Mouse (Mus musculus): Measurements from ENCODE around the gene Rab10. TPM values are rescaled to one million over a fixed set of nuclear protein-coding genes. Genes with fewer than 3 reads are reported as not detected.

The Rab10 gene
- total and polyA plus RNA-seq, 3 experiments = 36.8 to 130 (median 116) TPM

DNA sequence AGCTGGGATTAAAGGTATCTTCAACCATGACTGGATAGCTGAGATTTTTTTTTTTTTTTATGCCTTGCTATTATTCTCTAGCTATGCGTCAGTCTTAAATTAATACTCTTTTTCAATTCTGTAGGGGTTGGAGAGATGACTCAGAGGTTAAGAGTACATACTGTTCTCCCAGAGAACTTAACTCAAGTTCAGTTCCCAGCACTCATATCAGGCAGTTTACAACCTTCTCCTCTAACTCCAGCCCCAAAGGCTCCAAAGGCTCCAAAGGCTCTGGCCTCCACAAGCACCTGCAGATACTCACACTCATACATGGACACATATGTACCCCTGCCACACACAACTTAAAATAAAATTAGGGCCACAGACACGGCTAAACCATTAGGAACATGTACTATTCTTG, 25.3 kb downstream of the Rab10 start:
- no peak for DNase-seq
- TF ChIP-seq CTCF (IDR thresholded peaks at IDR 0.05) (no peak), POLR2A (IDR thresholded peaks at IDR 0.05; ENCODE audit: insufficient read depth, low read depth, low read length) (no peak), EP300 (IDR thresholded peaks at IDR 0.05; ENCODE audit: insufficient read depth, low read depth, low read length) (no peak)
- Histone ChIP-seq H3K79me2 (replicated peaks; ENCODE audit: control insufficient read depth, insufficient read depth, low read length) (peaks cover 7% of the 10 kb centered on the region), H3K27me3 (ENCODE audit: control insufficient read depth, insufficient read depth, low read length) (no peaks in the 10 kb centered on the region), H3K36me3 (ENCODE audit: control insufficient read depth, insufficient read depth, low read length) (peaks cover 24% of the 10 kb centered on the region), H3K4me3 (no peak overlapping the region), H3K4me1 (ENCODE audit: control insufficient read depth, insufficient read depth, low read length) (peaks cover 6% of the 10 kb centered on the region), H3K27ac (no peak overlapping the region), H3K9ac (ENCODE audit: low read depth, low read length) (no peak overlapping the region)
- intact Hi-C loops (cut with DNase I) = no loop called here
- WGBS = 63% methylated on average over 2 of the region's 2 CpGs

DNA sequence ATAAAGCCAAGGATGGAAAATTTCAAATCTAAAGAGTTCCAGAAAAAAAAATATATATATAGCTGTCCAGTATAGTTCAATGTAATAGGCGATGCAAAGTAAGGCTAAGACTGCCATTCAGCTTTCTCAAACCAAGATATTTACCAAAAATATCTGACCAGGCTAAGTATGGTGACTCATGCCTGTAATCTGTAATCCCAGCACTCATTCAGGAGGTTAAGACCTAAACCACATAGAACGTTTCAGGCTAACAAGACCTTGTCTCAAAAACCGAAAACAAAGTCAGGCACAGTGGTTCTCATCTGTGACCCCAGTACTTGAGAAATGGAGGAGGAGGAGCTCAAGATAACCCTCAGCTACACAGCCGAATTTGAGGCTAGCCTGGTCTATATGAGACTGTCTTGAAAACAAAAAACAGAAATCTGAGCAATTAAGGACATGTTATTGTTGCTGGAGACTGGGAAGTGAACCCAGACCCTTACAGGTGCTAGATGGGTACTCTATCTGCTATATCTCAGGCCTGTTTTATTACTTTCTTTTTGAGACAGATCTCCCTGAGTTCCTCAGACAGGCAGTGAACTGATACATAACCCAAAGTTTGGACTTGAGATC, 25.8 kb downstream of the Rab10 start:
- no peak overlapping the region for H3K4me3 ChIP-seq
- peaks cover 6% of the 10 kb centered on the region for H3K4me1 ChIP-seq (ENCODE audit: control insufficient read depth, insufficient read depth, low read length)
- H3K36me3 ChIP-seq (ENCODE audit: control insufficient read depth, insufficient read depth, low read length) = peaks cover 24% of the 10 kb centered on the region
- WGBS = 64% methylated on average over 4 of the region's 4 CpGs
- no peak for DNase-seq
- peaks cover 10% of the 10 kb centered on the region for H3K79me2 ChIP-seq (replicated peaks; ENCODE audit: control insufficient read depth, insufficient read depth, low read length)
- TF ChIP-seq EP300 (IDR thresholded peaks at IDR 0.05; ENCODE audit: insufficient read depth, low read depth, low read length) (no peak), POLR2A (IDR thresholded peaks at IDR 0.05; ENCODE audit: insufficient read depth, low read depth, low read length) (no peak), CTCF (IDR thresholded peaks at IDR 0.05) (no peak)
- intact Hi-C loops (cut with DNase I) = no loop called here
- H3K27ac ChIP-seq = no peak overlapping the region
- no peak overlapping the region for H3K9ac ChIP-seq (ENCODE audit: low read depth, low read length)
- H3K27me3 ChIP-seq (ENCODE audit: control insufficient read depth, insufficient read depth, low read length) = no peaks in the 10 kb centered on the region

DNA sequence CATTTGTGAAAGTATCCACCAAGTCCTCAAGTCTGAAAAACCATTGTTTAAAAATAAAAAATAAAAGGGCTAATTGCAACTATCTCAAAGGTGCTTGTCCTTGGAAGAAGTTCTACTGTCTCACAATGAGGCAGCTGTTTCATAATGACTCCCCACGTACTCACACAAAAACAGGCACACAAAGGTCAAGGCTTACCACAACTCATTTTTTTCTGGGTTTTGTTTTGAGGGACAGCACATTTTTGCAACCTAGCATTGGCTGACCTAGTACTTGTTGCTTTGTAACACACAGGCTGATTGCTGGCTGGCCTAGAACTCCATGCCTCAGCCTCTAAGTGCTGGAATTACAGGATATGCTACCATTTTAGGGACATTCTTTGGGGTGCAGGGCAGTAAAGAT, 26.8 kb downstream of the Rab10 start:
- H3K4me3 ChIP-seq = no peak overlapping the region
- WGBS = 10% methylated on average over 1 of the region's 1 CpGs
- H3K4me1 ChIP-seq (ENCODE audit: control insufficient read depth, insufficient read depth, low read length) = peaks cover 6% of the 10 kb centered on the region
- DNase-seq = no peak
- no peak overlapping the region for H3K27ac ChIP-seq
- peaks cover 10% of the 10 kb centered on the region for H3K79me2 ChIP-seq (replicated peaks; ENCODE audit: control insufficient read depth, insufficient read depth, low read length)
- no peak overlapping the region for H3K9ac ChIP-seq (ENCODE audit: low read depth, low read length)
- TF ChIP-seq POLR2A (IDR thresholded peaks at IDR 0.05; ENCODE audit: insufficient read depth, low read depth, low read length) (no peak), EP300 (IDR thresholded peaks at IDR 0.05; ENCODE audit: insufficient read depth, low read depth, low read length) (no peak), CTCF (IDR thresholded peaks at IDR 0.05) (no peak)
- intact Hi-C loops (cut with DNase I) = no loop called here
- peaks cover 24% of the 10 kb centered on the region for H3K36me3 ChIP-seq (ENCODE audit: control insufficient read depth, insufficient read depth, low read length)
- H3K27me3 ChIP-seq (ENCODE audit: control insufficient read depth, insufficient read depth, low read length) = no peaks in the 10 kb centered on the region

DNA sequence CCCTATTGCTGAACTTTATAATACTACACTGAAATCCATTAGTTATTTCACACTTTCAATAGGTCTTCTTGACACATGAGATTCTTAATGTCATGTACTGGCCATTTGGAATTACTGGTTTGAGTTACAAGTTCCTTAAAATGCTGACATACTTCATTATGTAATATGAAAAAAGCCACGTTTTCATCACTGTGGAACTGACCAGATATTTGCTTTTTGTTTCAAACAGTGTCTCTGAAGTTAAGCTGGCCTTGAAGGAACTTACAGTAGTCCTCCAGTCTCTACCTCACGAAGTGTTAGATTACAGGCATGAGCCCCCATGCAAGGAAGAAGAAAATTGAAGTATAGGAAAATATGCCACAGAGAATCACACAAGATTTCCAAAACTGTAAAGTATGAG, 27.2 kb downstream of the Rab10 start:
- intact Hi-C loops (cut with DNase I) = no loop called here
- WGBS = 56% methylated on average over 2 of the region's 2 CpGs

DNA sequence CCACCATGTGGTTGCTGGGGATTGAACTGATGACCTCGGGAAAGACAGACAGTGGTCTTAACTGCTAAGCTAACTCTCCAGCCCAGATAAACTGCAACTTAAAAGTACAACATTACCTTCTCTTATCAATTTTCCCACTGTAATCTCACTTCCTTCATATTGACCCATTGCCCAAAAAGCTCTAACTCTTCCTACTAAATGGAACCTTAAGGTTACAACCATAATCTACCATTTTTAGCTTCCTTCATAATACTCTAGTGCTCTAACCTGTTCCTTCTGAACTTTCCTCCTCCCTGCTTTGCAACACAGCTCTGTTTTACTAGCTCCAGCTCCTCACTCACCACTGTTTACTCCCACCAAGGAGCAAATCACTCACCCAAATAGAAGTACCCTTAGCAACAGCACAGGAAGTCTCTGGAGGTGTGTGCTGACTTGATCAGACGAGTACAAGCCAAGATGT, 30.9 kb downstream of the Rab10 start:
- TF ChIP-seq EP300 (IDR thresholded peaks at IDR 0.05; ENCODE audit: insufficient read depth, low read depth, low read length) (no peak), CTCF (IDR thresholded peaks at IDR 0.05) (no peak), POLR2A (IDR thresholded peaks at IDR 0.05; ENCODE audit: insufficient read depth, low read depth, low read length) (no peak)
- Histone ChIP-seq H3K27ac (no peak overlapping the region), H3K36me3 (ENCODE audit: control insufficient read depth, insufficient read depth, low read length) (peaks cover 10% of the 10 kb centered on the region), H3K9ac (ENCODE audit: low read depth, low read length) (no peak overlapping the region), H3K4me3 (no peak overlapping the region), H3K79me2 (replicated peaks; ENCODE audit: control insufficient read depth, insufficient read depth, low read length) (peaks cover 9% of the 10 kb centered on the region), H3K27me3 (ENCODE audit: control insufficient read depth, insufficient read depth, low read length) (no peaks in the 10 kb centered on the region), H3K4me1 (ENCODE audit: control insufficient read depth, insufficient read depth, low read length) (peaks cover 5% of the 10 kb centered on the region)
- WGBS = 52% methylated on average over 2 of the region's 2 CpGs
- intact Hi-C loops (cut with DNase I) = no loop called here
- DNase-seq = no peak

More for the DNA sequence above, 27.2 kb downstream of the Rab10 start:
- H3K4me1 ChIP-seq (ENCODE audit: control insufficient read depth, insufficient read depth, low read length) = peaks cover 6% of the 10 kb centered on the region
- no peak overlapping the region for H3K27ac ChIP-seq
- no peak for TF ChIP-seq EP300 (IDR thresholded peaks at IDR 0.05; ENCODE audit: insufficient read depth, low read depth, low read length)
- no peak for TF ChIP-seq POLR2A (IDR thresholded peaks at IDR 0.05; ENCODE audit: insufficient read depth, low read depth, low read length)
- TF ChIP-seq CTCF (IDR thresholded peaks at IDR 0.05) = no peak
- no peak for DNase-seq
- no peak overlapping the region for H3K9ac ChIP-seq (ENCODE audit: low read depth, low read length)
- H3K27me3 ChIP-seq (ENCODE audit: control insufficient read depth, insufficient read depth, low read length) = no peaks in the 10 kb centered on the region
- no peak overlapping the region for H3K4me3 ChIP-seq
- peaks cover 24% of the 10 kb centered on the region for H3K36me3 ChIP-seq (ENCODE audit: control insufficient read depth, insufficient read depth, low read length)
- peaks cover 10% of the 10 kb centered on the region for H3K79me2 ChIP-seq (replicated peaks; ENCODE audit: control insufficient read depth, insufficient read depth, low read length)

DNA sequence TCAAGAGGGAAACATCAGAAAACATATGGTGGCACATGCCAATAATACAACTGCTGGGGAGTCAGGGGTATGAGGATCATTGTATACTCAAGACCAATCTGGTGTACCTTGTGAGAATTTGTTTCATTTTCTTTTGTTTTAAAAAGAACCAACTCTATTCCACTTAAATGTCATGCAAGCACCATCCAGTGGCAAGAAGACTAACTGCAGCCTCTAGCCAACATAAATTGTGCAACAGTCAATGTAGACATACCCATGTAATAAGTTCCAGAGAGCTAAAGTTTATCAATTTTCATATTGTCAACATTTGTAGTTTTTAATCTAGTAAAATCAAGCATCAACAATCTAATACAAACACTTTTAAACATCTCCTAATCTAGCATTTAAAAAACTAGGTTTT, 39.0 kb downstream of the Rab10 start:
- H3K4me1 ChIP-seq (ENCODE audit: control insufficient read depth, insufficient read depth, low read length) = no peaks in the 10 kb centered on the region; the same call in 1 of the 2 replicates
- TF ChIP-seq CTCF (IDR thresholded peaks at IDR 0.05) (peak; percentile 31), EP300 (IDR thresholded peaks at IDR 0.05; ENCODE audit: insufficient read depth, low read depth, low read length) (no peak)
- no peaks in the 10 kb centered on the region for H3K27me3 ChIP-seq (ENCODE audit: control insufficient read depth, insufficient read depth, low read length)
- H3K36me3 ChIP-seq (ENCODE audit: control insufficient read depth, insufficient read depth, low read length) = no peaks in the 10 kb centered on the region
- DNase-seq = no peak
- H3K27ac ChIP-seq = no peak overlapping the region
- intact Hi-C loops (cut with DNase I) = no loop called here
- 0 out of 2 replicates have a peak, but pooled peaks cover 1% of the 10 kb centered on the region for H3K79me2 ChIP-seq (replicated peaks; ENCODE audit: control insufficient read depth, insufficient read depth, low read length)
- H3K9ac ChIP-seq (ENCODE audit: low read depth, low read length) = no peak overlapping the region
- no peak overlapping the region for H3K4me3 ChIP-seq

Data from heart, adult 2 months (tissue).